Mouse (Mus musculus): Measurements from ENCODE around the gene Retreg3. TPM values are rescaled to one million over a fixed set of nuclear protein-coding genes. Genes with fewer than 3 reads are reported as not detected.
A peak's percentile ranks its signal among the peaks of the same experiment; 100 is the strongest.
"Not testable (repeated sequence)": the region's sequence is repeated elsewhere in the genome, so short reads cannot be mapped to it uniquely, and the experiment has no call there.

Gene Retreg3
- polyA plus RNA-seq, 1 experiment from 2014 or later: 12.6 TPM

DNA sequence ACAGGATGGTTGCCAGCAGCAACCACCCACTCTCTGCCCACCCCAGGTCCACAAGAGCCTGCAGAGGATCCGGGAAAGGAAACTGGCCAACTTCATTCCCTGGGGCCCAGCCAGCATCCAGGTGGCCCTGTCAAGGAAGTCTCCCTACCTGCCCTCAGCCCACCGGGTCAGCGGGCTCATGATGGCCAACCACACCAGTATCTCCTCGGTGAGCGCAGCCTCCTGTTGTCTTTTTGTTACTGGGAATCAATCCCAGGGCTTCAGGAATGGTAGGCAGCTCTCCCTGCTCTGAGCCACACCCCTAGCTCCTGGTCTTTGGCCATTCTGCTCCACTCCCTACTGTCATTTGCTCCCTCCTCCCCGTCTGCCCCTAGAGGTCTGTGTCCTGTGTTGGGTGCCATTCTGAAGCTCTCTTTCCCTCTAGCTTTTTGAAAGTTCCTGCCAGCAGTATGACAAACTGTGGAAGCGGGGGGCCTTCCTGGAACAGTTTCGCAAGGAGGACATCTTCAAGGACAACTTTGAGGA is 41.4 kb upstream of the Retreg3 start:
- not testable (repeated sequence) for H3K4me3 ChIP-seq; H3K9me3 ChIP-seq; H3K27ac ChIP-seq; DNase-seq (ENCODE audit: low spot score)
- WGBS: 68% methylated on average over 8 of the region's 8 CpGs
- Histone ChIP-seq H3K4me1 (peaks cover 35% of the 10 kb centered on the region), H3K36me3 (peaks cover 33% of the 10 kb centered on the region), H3K27me3 (ENCODE audit: insufficient read depth, poor library complexity, severe bottlenecking) (peaks cover 71% of the 10 kb centered on the region)

DNA sequence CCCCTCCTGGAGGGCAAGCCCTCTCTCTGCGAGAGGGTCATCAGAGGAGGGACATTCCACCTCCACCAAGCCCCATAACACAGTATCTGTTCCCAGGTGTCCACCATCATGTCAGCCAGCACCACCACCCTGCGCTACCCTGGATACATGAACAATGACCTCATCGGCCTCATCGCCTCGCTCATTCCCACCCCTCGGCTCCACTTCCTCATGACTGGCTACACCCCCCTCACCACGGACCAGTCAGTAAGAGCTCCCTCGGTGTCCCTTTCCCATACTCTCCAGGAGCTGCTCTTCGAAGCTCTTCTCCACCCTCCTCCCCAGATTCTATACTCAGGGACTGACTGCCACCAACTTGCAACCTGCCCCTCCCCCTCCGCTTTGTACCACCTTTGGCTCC is 40.5 kb upstream of the Retreg3 start:
- Histone ChIP-seq H3K27me3 (ENCODE audit: insufficient read depth, poor library complexity, severe bottlenecking) (peaks cover 64% of the 10 kb centered on the region), H3K4me1 (peaks cover 36% of the 10 kb centered on the region), H3K36me3 (peaks cover 33% of the 10 kb centered on the region)
- H3K4me3 ChIP-seq; H3K27ac ChIP-seq; H3K9me3 ChIP-seq; DNase-seq (ENCODE audit: low spot score): not testable (repeated sequence)
- 66% methylated on average over 9 of the region's 10 CpGs for WGBS

- Histone ChIP-seq H3K9me3 (no peaks in the 10 kb centered on the region), H3K4me1 (peaks cover 12% of the 10 kb centered on the region), H3K36me3 (no peaks in the 10 kb centered on the region), H3K27ac (peak within 1 kb of the TSS; percentile 82), H3K27me3 (ENCODE audit: insufficient read depth, poor library complexity, severe bottlenecking) (peaks cover 21% of the 10 kb centered on the region), H3K4me3 (peak within 1 kb of the TSS; percentile 59)
- WGBS: 2% methylated on average over 36 of the region's 36 CpGs
- DNase-seq (ENCODE audit: low spot score): peak; percentile 86
Measured at GRCm38 (mm10) chr11:101155728-101156371, 36.2 kb upstream of the Retreg3 start, which contains the start of gene Tubg2. Gene Tubg2, plus strand, starts transcription at chr11:101155907.

DNA sequence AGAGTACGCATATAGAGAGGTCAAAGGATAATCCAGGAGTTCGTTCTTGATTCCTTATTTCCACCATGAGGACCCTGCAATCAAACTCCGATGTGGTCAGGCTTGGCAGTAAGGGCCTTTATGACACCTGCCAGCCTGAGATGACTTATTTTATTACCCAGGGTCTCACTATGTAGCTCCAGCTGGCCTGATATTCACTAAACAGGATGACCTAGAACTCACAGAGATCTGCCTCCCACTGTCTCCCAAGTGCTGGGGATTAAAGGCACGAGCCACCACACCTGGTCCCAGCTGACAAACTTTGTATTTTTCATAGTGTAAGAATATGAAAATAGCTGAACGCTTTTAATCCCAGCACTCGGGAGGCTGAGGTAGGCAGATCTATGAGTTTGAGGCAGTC is 35.5 kb upstream of the Retreg3 start:
- no peak overlapping the region for H3K27ac ChIP-seq
- peaks cover 12% of the 10 kb centered on the region for H3K4me1 ChIP-seq
- DNase-seq (ENCODE audit: low spot score): no peak
- no peaks in the 10 kb centered on the region for H3K9me3 ChIP-seq
- no peaks in the 10 kb centered on the region for H3K36me3 ChIP-seq
- H3K4me3 ChIP-seq: no peak overlapping the region
- peaks cover 18% of the 10 kb centered on the region for H3K27me3 ChIP-seq (ENCODE audit: insufficient read depth, poor library complexity, severe bottlenecking)
- WGBS: 67% methylated on average over 6 of the region's 6 CpGs

DNA sequence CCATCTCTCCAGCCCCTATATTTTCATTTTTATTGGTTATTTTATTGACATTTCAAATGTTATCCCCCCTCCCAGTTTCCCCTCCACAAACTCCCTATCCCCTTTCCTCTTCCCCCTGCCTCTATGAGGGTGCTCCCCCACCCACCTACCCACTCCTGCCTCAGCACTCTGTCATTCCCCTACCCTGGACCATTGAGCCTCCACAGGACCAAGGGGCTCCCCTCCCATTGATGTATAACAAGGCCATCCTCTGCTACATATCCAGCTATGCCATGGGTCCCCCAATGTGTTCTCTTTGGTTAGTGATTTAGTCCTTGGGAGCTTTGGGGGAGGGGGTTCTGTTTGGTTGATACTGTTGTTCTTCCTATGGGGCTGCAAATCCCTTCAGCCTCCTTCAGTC is 35.0 kb upstream of the Retreg3 start:
- H3K36me3 ChIP-seq: no peaks in the 10 kb centered on the region
- peaks cover 18% of the 10 kb centered on the region for H3K27me3 ChIP-seq (ENCODE audit: insufficient read depth, poor library complexity, severe bottlenecking)
- H3K9me3 ChIP-seq: no peaks in the 10 kb centered on the region
- no peak for DNase-seq (ENCODE audit: low spot score)
- no peak overlapping the region for H3K27ac ChIP-seq
- peaks cover 12% of the 10 kb centered on the region for H3K4me1 ChIP-seq
- H3K4me3 ChIP-seq: no peak overlapping the region

GRCm38 (mm10) chr11:101152825-101153224 is 33.1 kb upstream of the Retreg3 start:
- 71% methylated on average over 1 of the region's 1 CpGs for WGBS

DNA sequence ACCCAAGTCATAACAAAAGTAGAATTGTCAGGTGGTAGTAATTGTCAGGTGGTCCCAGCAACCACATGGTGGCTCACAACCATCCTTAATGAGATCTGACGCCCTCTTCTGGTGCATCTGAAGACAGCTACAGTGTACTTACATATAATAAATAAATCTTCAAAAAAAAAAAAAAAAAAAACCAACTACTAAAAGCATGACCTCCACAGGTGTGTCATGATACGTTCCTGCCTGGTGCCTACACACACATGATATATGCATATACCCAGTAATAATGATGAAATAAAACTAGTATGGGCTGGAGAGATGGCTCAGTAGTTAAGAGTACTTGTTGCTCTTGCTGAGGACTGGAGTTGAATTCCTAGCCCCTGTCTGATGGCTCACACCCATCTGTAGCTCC is 31.4 kb upstream of the Retreg3 start:
- 30% methylated on average over 2 of the region's 2 CpGs for WGBS
- Histone ChIP-seq H3K4me1 (peaks cover 15% of the 10 kb centered on the region), H3K9me3 (no peaks in the 10 kb centered on the region)

More at GRCm38 (mm10) chr11:101152825-101153224, 33.1 kb upstream of the Retreg3 start:
- Histone ChIP-seq H3K4me3 (no peak overlapping the region), H3K27ac (no peak overlapping the region), H3K9me3 (no peaks in the 10 kb centered on the region), H3K36me3 (no peaks in the 10 kb centered on the region), H3K27me3 (ENCODE audit: insufficient read depth, poor library complexity, severe bottlenecking) (peaks cover 16% of the 10 kb centered on the region), H3K4me1 (peaks cover 21% of the 10 kb centered on the region)
- DNase-seq (ENCODE audit: low spot score): no peak

GRCm38 (mm10) chr11:101149178-101150105 is 29.7 kb upstream of the Retreg3 start:
- Histone ChIP-seq H3K9me3 (no peaks in the 10 kb centered on the region), H3K36me3 (no peaks in the 10 kb centered on the region), H3K27ac (no peak overlapping the region; the same call in 1 of the 2 replicates), H3K4me3 (no peak overlapping the region), H3K27me3 (ENCODE audit: insufficient read depth, poor library complexity, severe bottlenecking) (no peaks in the 10 kb centered on the region), H3K4me1 (peaks cover 9% of the 10 kb centered on the region)
- WGBS: 60% methylated on average over 9 of the region's 9 CpGs
- no peak for DNase-seq (ENCODE audit: low spot score)

More for the DNA sequence above, 31.4 kb upstream of the Retreg3 start:
- H3K36me3 ChIP-seq: no peaks in the 10 kb centered on the region
- H3K27ac ChIP-seq: no peak overlapping the region
- no peak for DNase-seq (ENCODE audit: low spot score)
- 0 out of 2 replicates have a peak, but pooled peaks cover 2% of the 10 kb centered on the region for H3K27me3 ChIP-seq (ENCODE audit: insufficient read depth, poor library complexity, severe bottlenecking)
- H3K4me3 ChIP-seq: no peak overlapping the region

GRCm38 (mm10) chr11:101148751-101149150 is 29.1 kb upstream of the Retreg3 start:
- H3K9me3 ChIP-seq: no peaks in the 10 kb centered on the region
- H3K27me3 ChIP-seq (ENCODE audit: insufficient read depth, poor library complexity, severe bottlenecking): no peaks in the 10 kb centered on the region
- DNase-seq (ENCODE audit: low spot score): no peak
- no peak overlapping the region; the same call in 1 of the 2 replicates for H3K27ac ChIP-seq
- 70% methylated on average over 10 of the region's 10 CpGs for WGBS
- peaks cover 12% of the 10 kb centered on the region for H3K4me1 ChIP-seq
- no peak overlapping the region for H3K4me3 ChIP-seq
- H3K36me3 ChIP-seq: no peaks in the 10 kb centered on the region

DNA sequence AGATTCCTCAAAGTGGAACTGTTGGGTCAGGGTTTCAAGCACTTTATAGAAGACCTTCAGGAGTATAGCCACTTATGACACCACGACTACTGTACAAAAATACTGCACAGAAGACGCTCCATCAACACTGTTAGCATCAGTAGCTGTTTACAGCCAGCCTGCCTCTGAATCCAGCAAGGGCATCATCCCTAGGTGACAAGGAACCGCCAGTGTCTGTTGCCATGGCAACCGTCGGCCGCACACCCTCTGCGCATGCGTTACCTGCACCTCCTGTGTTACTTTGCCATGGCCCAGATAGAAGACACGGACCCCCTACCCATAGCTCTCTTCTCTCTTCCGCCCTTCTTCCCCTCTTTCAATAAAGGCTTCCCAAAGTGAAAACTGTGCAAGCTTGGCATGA is 26.7 kb upstream of the Retreg3 start:
- Histone ChIP-seq H3K9me3 (no peaks in the 10 kb centered on the region), H3K27me3 (ENCODE audit: insufficient read depth, poor library complexity, severe bottlenecking) (no peaks in the 10 kb centered on the region), H3K4me3 (no peak overlapping the region), H3K36me3 (no peaks in the 10 kb centered on the region), H3K27ac (no peak overlapping the region), H3K4me1 (peaks cover 20% of the 10 kb centered on the region)
- 35% methylated on average over 10 of the region's 10 CpGs for WGBS
- no peak for DNase-seq (ENCODE audit: low spot score)

- WGBS: 23% methylated on average over 19 of the region's 19 CpGs
- Histone ChIP-seq H3K27ac (peak overlapping the region; percentile 59; the same call in 1 of the 2 replicates), H3K9me3 (no peaks in the 10 kb centered on the region), H3K4me1 (peaks cover 24% of the 10 kb centered on the region), H3K36me3 (no peaks in the 10 kb centered on the region), H3K27me3 (ENCODE audit: insufficient read depth, poor library complexity, severe bottlenecking) (peaks cover 19% of the 10 kb centered on the region; the same call in 1 of the 2 replicates), H3K4me3 (peak overlapping the region; percentile 50)
- no peak for DNase-seq (ENCODE audit: low spot score)
Measured at GRCm38 (mm10) chr11:101143338-101144225, 23.9 kb upstream of the Retreg3 start.
